Mouse (Mus musculus) ES-Bruce4 (cell line): ENCODE data around the gene Neb.

Experiments used
- EP300 ChIP-seq: IDR thresholded peaks from 2 replicates; pipeline ENCODE4 v1.6.1; 2011; ENCODE audit warnings: low read depth, low read length; ENCODE audit not compliant: insufficient read depth
- POLR2A ChIP-seq: IDR thresholded peaks from one replicate; pipeline ENCODE4 v1.8.1; 2011; ENCODE audit warnings: low read length; ENCODE audit not compliant: insufficient read depth

GRCm38 (mm10) chr2:52369622-52370021 lies 8.7 kb downstream of the Neb start:
- no peak for TF ChIP-seq POLR2A
- no peak for TF ChIP-seq EP300
